Mouse (Mus musculus) left cerebral cortex, postnatal 10 days (tissue): Measurements from ENCODE around the gene Sparc. TPM values are rescaled to one million over a fixed set of nuclear protein-coding genes. Genes with fewer than 3 reads are reported as not detected.

ENCODE experiments used
- DNase-seq, 2 experiments: peaks; one replicate each; pipeline ENCODE4 v3.0.0; 2021 to 2022; ENCODE audit warnings: low spot score in 2 of 2, mixed read lengths in 1 of 2; ENCODE audit errors: extremely low spot score in 1 of 2
- intact Hi-C: fragments of 180-260 bp; cut with DNase I; formaldehyde crosslinking; loops from one replicate; pipeline ENCODE4 v1.15.1; 2025
- total RNA-seq, 2 experiments: library from RNA; stranded (reverse); gene quantifications; 2 replicates each; pipeline ENCODE4 v1.2.3; 2021

Sparc gene
- total RNA-seq, 2 experiments from 2014 or later, result 309 to 333 TPM

- intact Hi-C loops, result no loop called here
- DNase-seq, result no peak
These were observed 10.1 kb downstream of the Sparc start for GRCm38 (mm10) chr11:55412680-55413415.

- no peak for DNase-seq
- intact Hi-C loops, result no loop called here
These were observed 10.9 kb downstream of the Sparc start for GRCm38 (mm10) chr11:55412034-55412433.

- intact Hi-C loops, result no loop called here
- DNase-seq, result no peak
These were observed 12.5 kb downstream of the Sparc start for GRCm38 (mm10) chr11:55410502-55410901.

GRCm38 (mm10) chr11:55410005-55410404 is 13.0 kb downstream of the Sparc start:
- DNase-seq, result no peak
- intact Hi-C loops, result no loop called here

GRCm38 (mm10) chr11:55407133-55407532 is 15.8 kb downstream of the Sparc start:
- intact Hi-C loops, result no loop called here
- no peak for DNase-seq

- intact Hi-C loops, result no loop called here
- peak in 1 of 2 experiments; percentile 61 for DNase-seq
These were observed 17.1 kb downstream of the Sparc start for GRCm38 (mm10) chr11:55405601-55406469.

GRCm38 (mm10) chr11:55404659-55405457 is 18.1 kb downstream of the Sparc start:
- intact Hi-C loops, result no loop called here
- DNase-seq, result no peak

GRCm38 (mm10) chr11:55400863-55401262 is 22.1 kb downstream of the Sparc start:
- DNase-seq, result no peak
- intact Hi-C loops, result no loop called here

GRCm38 (mm10) chr11:55398371-55398770 is 24.6 kb downstream of the Sparc start:
- intact Hi-C loops, result no loop called here
- DNase-seq, result no peak

GRCm38 (mm10) chr11:55397441-55397840 is 25.5 kb downstream of the Sparc start:
- DNase-seq, result peak in 1 of 2 experiments; percentile 62
- intact Hi-C loops, result no loop called here

GRCm38 (mm10) chr11:55397036-55397435 is 25.9 kb downstream of the Sparc start:
- DNase-seq, result no peak
- intact Hi-C loops, result no loop called here

GRCm38 (mm10) chr11:55395073-55395642 is 27.8 kb downstream of the Sparc start:
- intact Hi-C loops, result no loop called here
- DNase-seq, result no peak

GRCm38 (mm10) chr11:55394592-55394991 is 28.4 kb downstream of the Sparc start:
- intact Hi-C loops, result no loop called here
- DNase-seq, result no peak

- intact Hi-C loops, result no loop called here
These were observed 30.5 kb downstream of the Sparc start for GRCm38 (mm10) chr11:55392474-55392873.

GRCm38 (mm10) chr11:55389778-55390177 is 33.2 kb downstream of the Sparc start:
- intact Hi-C loops, result loop anchor here (1.0 kb wide), 1 partner anchor 57 kb away; no protein-coding TSS in a partner anchor
- DNase-seq, result peak; percentile 31 to 65

More at GRCm38 (mm10) chr11:55392474-55392873, 30.5 kb downstream of the Sparc start:
- DNase-seq, result no peak

GRCm38 (mm10) chr11:55387576-55387975 is 35.4 kb downstream of the Sparc start:
- intact Hi-C loops, result loop anchor here (2.0 kb wide), 1 partner anchor 183 kb away; the partner anchor contains the start of gene Slc36a1
- no peak for DNase-seq

- intact Hi-C loops, result loop anchor here (2.0 kb wide), 1 partner anchor 182 kb away; the partner anchor contains the start of gene Slc36a1
- peak; percentile 86 for DNase-seq
These were observed 36.4 kb downstream of the Sparc start for GRCm38 (mm10) chr11:55386424-55387063.

GRCm38 (mm10) chr11:55383463-55384045 is 39.4 kb downstream of the Sparc start:
- intact Hi-C loops, result no loop called here

More at GRCm38 (mm10) chr11:55383463-55384045, 39.4 kb downstream of the Sparc start:
- no peak for DNase-seq
